Mouse (Mus musculus) embryo, embryonic 11 days (tissue): ENCODE results near the gene C1s2.
"Not testable (repeated sequence)": the region's sequence is repeated elsewhere in the genome, so short reads cannot be mapped to it uniquely, and the experiment has no call there.

Source experiments
- DNase-seq: peaks from one replicate; pipeline ENCODE4 v3.0.0-alpha.2; 2015

Gene C1s2

DNA sequence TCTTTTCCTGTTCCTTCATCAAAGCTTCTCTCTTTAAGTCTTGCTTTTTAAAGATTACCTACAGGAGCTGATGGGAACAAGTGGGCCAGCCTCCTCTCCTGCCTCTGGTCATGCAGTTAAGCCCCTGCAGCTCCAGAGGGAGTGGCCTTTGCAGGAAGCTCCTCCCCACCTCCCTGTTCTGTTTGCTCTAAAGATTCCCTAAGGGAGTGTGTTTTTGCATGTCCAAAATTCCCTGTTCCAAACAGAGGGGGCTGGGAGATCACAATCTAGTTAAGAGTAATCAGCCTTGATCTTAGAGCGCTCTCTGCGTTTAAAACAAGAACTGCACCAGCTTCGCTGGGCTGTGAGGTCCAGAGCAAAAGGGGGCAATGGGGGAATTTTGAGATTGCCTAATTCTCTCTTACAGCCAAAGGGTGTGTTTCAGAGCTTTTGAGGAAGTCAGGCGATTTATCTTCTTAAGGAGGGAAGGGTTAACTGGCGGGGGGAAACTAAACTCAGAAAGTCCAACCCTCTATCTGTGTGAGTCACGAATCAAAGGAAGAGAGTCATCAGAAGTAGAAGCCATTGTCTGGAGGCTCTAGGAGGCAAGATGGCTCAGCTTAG lies 1.1 kb upstream of the C1s2 start:
- DNase-seq = not testable (repeated sequence)

GRCm38 (mm10) chr6:124630763-124631162 lies 5.1 kb downstream of the C1s2 start:
- no peak for DNase-seq

DNA sequence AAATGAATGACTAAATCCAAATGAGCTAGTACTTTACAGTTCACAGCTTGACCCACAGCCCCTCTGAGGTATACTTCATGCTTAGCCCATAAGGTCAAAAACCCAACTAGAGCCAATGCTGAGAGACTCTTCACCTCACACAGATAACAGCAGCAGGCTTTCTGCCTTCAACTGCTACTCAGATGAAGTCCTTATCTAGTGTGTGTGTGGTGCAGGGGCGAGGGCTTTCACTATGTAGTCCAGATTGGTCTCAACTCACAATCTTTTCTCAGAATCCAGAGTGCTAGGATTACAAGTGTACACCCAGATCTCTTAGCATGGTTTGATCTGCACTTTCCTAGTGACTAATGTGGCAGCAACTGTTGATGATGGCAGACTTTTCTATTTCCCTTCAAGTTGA lies 9.7 kb downstream of the C1s2 start:
- DNase-seq = not testable (repeated sequence)

DNA sequence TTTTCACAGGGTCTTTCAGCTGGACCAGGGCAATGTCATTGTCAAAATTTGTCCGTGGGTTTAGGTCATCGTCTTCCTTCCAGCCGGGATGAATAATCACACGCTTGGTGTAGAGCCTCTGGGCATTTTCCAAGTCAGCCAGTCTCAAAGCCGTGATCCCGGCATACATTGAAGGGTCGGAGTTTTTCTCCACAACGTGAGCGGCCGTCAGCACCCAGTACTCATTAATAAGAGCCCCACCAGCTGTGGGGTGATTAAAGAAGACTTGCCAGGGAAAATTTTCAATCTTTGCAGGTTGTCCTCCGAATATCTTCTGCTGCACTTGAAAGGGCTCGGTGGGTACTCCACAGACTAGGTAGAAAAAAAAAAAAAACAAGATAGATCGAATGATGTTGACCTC lies 10.3 kb downstream of the C1s2 start:
- DNase-seq = no peak

GRCm38 (mm10) chr6:124602031-124602430 lies 33.9 kb downstream of the C1s2 start:
- DNase-seq = no peak

- no peak for DNase-seq
These were observed 42.8 kb downstream of the C1s2 start for GRCm38 (mm10) chr6:124593121-124593520.

DNA sequence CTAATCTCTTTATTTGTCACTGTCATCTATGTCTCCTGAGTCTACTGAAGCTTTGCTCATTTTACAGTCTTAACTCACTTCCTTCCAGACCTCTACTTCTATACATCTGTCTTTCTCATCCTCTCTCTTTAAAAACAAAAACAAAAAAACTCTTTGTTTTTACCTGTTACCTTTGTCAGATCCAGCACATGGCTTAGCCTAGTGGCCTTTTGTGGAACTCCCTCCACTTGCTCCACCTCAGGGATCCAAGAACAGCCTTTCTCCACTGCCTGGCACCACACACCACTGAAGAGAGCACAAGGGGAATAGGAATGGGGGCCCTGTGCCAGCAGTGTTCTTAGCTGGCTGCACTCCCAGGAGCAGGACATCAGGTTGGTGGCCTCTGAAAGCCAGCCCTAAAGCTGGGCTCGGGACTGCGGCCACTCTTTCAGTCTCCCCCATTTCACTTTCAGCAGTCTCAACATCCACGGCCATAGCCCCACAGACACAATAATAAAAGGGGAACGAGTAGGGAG lies 43.6 kb downstream of the C1s2 start:
- no peak for DNase-seq

- no peak for DNase-seq
These were observed 47.1 kb downstream of the C1s2 start for GRCm38 (mm10) chr6:124588771-124589170.

- no peak for DNase-seq
These were observed 49.6 kb downstream of the C1s2 start for GRCm38 (mm10) chr6:124586266-124586665.

GRCm38 (mm10) chr6:124585761-124586160 lies 50.1 kb downstream of the C1s2 start:
- no peak for DNase-seq

GRCm38 (mm10) chr6:124584935-124585334 lies 51.0 kb downstream of the C1s2 start:
- DNase-seq = no peak

- DNase-seq = no peak
These were observed 53.7 kb downstream of the C1s2 start for GRCm38 (mm10) chr6:124582231-124582630.

GRCm38 (mm10) chr6:124580155-124580554 lies 55.7 kb downstream of the C1s2 start:
- not testable (repeated sequence) for DNase-seq

GRCm38 (mm10) chr6:124575155-124575678 lies 60.7 kb downstream of the C1s2 start:
- DNase-seq = not testable (repeated sequence)
